Mouse (Mus musculus) neural tube, embryonic 12.5 days (tissue): Measurements from ENCODE around the gene Blnk. TPM values are rescaled to one million over a fixed set of nuclear protein-coding genes. Genes with fewer than 3 reads are reported as not detected.

Source experiments
- ATAC-seq: fragments of 200-750 bp; cut with Nextera tagmentation; 2 replicates; pipeline ENCODE4 v1.8.0; 2017; ENCODE audit warnings: low read depth, mild to moderate bottlenecking, moderate TSS enrichment, moderate library complexity; ENCODE audit not compliant: low FRiP score
- H3K27ac ChIP-seq: fragments of 300-500 bp; sonication (generic); 2 replicates; pipeline ENCODE4 v1.5.1; 2016
- H3K27me3 ChIP-seq: fragments of 300-500 bp; sonication (generic); replicated peaks from 2 replicates; pipeline ENCODE4 v1.6.1; 2016; ENCODE audit warnings: mild to moderate bottlenecking
- H3K36me3 ChIP-seq: fragments of 300-500 bp; sonication (generic); 2 replicates; pipeline ENCODE4 v1.6.1; 2016; ENCODE audit warnings: mild to moderate bottlenecking
- H3K4me1 ChIP-seq: fragments of 300-500 bp; sonication (generic); 2 replicates; pipeline ENCODE4 v1.6.1; 2016
- H3K4me2 ChIP-seq: fragments of 300-500 bp; sonication (generic); replicated peaks from 2 replicates; pipeline ENCODE4 v1.6.1; 2016; ENCODE audit warnings: mild to moderate bottlenecking
- H3K4me3 ChIP-seq: fragments of 300-500 bp; sonication (generic); 2 replicates; pipeline ENCODE4 v1.5.1; 2016
- H3K9ac ChIP-seq: fragments of 300-500 bp; sonication (generic); 2 replicates; pipeline ENCODE4 v1.6.1; 2016; ENCODE audit warnings: mild to moderate bottlenecking
- H3K9me3 ChIP-seq: fragments of 300-500 bp; sonication (generic); 2 replicates; pipeline ENCODE4 v1.6.1; 2016; ENCODE audit warnings: mild to moderate bottlenecking
- WGBS: fragments of 180-500 bp; shearing (Covaris S2); methylation state at CpG from one replicate; pipeline ENCODE4 v1.1.7; 2016; 5-methylcytosine and 5-hydroxymethylcytosine counted together
- polyA plus RNA-seq: library from polyadenylated mRNA; unstranded; fragments of >200 nt; fragmentation: Nextera tagmentation; extraction: Ambion mirVana; gene quantifications from 2 replicates; pipeline ENCODE4 v1.2.1, GENCODE M21; 2016

Blnk gene
- polyA plus RNA-seq, 1 experiment from 2014 or later = 0.58 TPM

GRCm38 (mm10) chr19:40946937-40947577 is 47.3 kb downstream of the Blnk start:
- no peak for ATAC-seq
- no peak overlapping the region for H3K9ac ChIP-seq
- H3K4me2 ChIP-seq = no peak overlapping the region
- H3K9me3 ChIP-seq = no peaks in the 10 kb centered on the region
- no peaks in the 10 kb centered on the region for H3K27me3 ChIP-seq
- H3K4me3 ChIP-seq = no peak overlapping the region
- H3K4me1 ChIP-seq = no peaks in the 10 kb centered on the region
- WGBS = 90% methylated on average over 4 of the region's 4 CpGs
- no peaks in the 10 kb centered on the region for H3K36me3 ChIP-seq
- H3K27ac ChIP-seq = no peak overlapping the region

GRCm38 (mm10) chr19:40943552-40943951 is 50.8 kb downstream of the Blnk start:
- ATAC-seq = no peak
- Histone ChIP-seq H3K27ac (no peak overlapping the region), H3K9me3 (peaks cover 6% of the 10 kb centered on the region; the same call in 1 of the 2 replicates), H3K4me1 (no peaks in the 10 kb centered on the region), H3K9ac (no peak overlapping the region), H3K4me2 (no peak overlapping the region), H3K4me3 (no peak overlapping the region), H3K27me3 (no peaks in the 10 kb centered on the region), H3K36me3 (no peaks in the 10 kb centered on the region)
- WGBS = 92% methylated on average over 7 of the region's 7 CpGs

DNA sequence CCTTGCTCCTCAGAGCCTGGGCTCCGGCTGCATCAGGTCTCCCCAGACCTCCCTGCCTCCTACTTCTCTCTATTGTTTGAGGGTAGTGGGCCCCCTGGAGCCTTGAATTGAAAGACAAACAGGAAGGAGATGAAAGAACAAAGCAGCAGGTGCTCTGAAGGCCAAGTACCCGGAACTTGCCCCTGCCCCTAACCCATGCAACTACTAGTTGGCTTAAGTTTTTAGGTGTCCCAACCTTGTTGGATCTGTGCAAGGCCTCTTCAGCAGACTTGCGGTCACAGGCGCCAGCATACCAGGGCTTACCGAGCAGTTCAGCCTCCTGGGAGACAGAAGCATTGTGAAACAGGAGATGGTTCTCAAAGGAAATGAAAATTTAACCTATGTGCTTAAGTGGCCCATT is 58.3 kb downstream of the Blnk start:
- H3K4me2 ChIP-seq = no peak overlapping the region
- no peak overlapping the region for H3K9ac ChIP-seq
- H3K4me3 ChIP-seq = no peak overlapping the region
- ATAC-seq = no peak
- H3K27me3 ChIP-seq = no peaks in the 10 kb centered on the region
- WGBS = 31% methylated on average over 5 of the region's 5 CpGs
- no peaks in the 10 kb centered on the region for H3K4me1 ChIP-seq
- H3K27ac ChIP-seq = no peak overlapping the region
- H3K36me3 ChIP-seq = no peaks in the 10 kb centered on the region
- H3K9me3 ChIP-seq = peaks cover 6% of the 10 kb centered on the region; the same call in 1 of the 2 replicates

GRCm38 (mm10) chr19:40935376-40935775 is 59.0 kb downstream of the Blnk start:
- H3K9me3 ChIP-seq = peaks cover 6% of the 10 kb centered on the region; the same call in 1 of the 2 replicates
- H3K27me3 ChIP-seq = no peaks in the 10 kb centered on the region
- no peak overlapping the region for H3K4me2 ChIP-seq
- no peaks in the 10 kb centered on the region for H3K4me1 ChIP-seq
- no peak overlapping the region for H3K9ac ChIP-seq
- H3K36me3 ChIP-seq = no peaks in the 10 kb centered on the region
- H3K27ac ChIP-seq = no peak overlapping the region
- no peak overlapping the region for H3K4me3 ChIP-seq
- WGBS = 42% methylated on average over 8 of the region's 8 CpGs
- ATAC-seq = no peak

DNA sequence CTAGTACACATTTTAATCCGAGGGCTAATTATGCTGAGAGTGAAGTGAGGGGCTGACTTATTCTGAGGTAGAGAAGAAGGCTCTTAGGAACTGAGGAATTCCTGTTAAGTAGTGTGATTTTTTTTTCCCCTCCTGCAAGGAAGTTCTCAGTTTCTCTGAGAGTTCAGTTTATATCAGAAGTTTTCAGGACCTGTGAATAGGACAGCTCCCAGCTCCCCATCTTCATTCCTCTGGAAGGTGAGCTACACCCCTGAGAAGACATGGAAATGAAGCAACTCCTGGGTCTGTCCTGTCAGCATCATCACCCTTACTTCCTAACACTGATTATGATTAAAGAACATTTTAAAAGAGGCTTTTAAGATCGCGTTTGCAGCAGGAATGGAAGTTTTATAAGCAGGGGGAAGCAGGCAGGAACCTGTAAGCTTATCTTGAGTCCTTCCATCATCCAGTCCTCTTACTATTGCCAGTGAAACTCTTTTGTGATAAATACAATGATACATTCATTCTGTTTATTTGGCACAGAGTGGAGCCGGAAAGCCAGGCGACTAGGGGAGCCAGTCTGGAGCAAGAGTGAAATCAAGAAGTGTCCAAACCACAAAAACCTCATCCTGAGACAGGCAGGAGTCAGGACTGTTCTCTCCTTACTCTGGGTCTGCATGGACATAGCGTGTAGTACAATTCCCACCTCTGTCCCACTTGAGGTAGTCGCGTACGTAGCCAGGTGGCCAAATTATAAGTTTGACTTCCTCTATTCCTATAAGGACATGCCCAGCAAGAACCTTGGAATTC is 62.6 kb downstream of the Blnk start:
- ATAC-seq = no peak
- H3K9ac ChIP-seq = no peak overlapping the region
- H3K4me1 ChIP-seq = no peaks in the 10 kb centered on the region
- no peaks in the 10 kb centered on the region for H3K9me3 ChIP-seq
- WGBS = 71% methylated on average over 9 of the region's 9 CpGs
- no peak overlapping the region for H3K4me3 ChIP-seq
- no peaks in the 10 kb centered on the region for H3K27me3 ChIP-seq
- H3K36me3 ChIP-seq = no peaks in the 10 kb centered on the region
- H3K27ac ChIP-seq = no peak overlapping the region
- H3K4me2 ChIP-seq = no peak overlapping the region

GRCm38 (mm10) chr19:40895393-40895703 is 99.0 kb downstream of the Blnk start:
- H3K27me3 ChIP-seq = peaks cover 17% of the 10 kb centered on the region
- peak overlapping the region; percentile 74 for H3K4me3 ChIP-seq
- peak overlapping the region; percentile 65; the same call in 1 of the 2 replicates for H3K27ac ChIP-seq
- no peaks in the 10 kb centered on the region for H3K9me3 ChIP-seq
- WGBS = 2% methylated on average over 6 of the region's 6 CpGs
- H3K9ac ChIP-seq = peak overlapping the region; percentile 73
- no peaks in the 10 kb centered on the region for H3K4me1 ChIP-seq
- peak overlapping the region; percentile 67 for H3K4me2 ChIP-seq
- no peak; the same call in 1 of the 2 replicates for ATAC-seq
- no peaks in the 10 kb centered on the region; the same call in 1 of the 2 replicates for H3K36me3 ChIP-seq

GRCm38 (mm10) chr19:40894519-40895392 is 99.6 kb downstream of the Blnk start, which contains the start of gene Zfp518a:
TSS of gene Zfp518a (plus strand) at chr19:40894705.
- peaks cover 17% of the 10 kb centered on the region for H3K27me3 ChIP-seq
- no peaks in the 10 kb centered on the region for H3K9me3 ChIP-seq
- peak; percentile 90 for ATAC-seq
- H3K9ac ChIP-seq = peak within 1 kb of the TSS; percentile 73
- H3K4me1 ChIP-seq = no peaks in the 10 kb centered on the region
- H3K4me3 ChIP-seq = peak within 1 kb of the TSS; percentile 74
- H3K27ac ChIP-seq = peak within 1 kb of the TSS; percentile 65
- WGBS = under 1% methylated on average over 89 of the region's 89 CpGs
- peak within 1 kb of the TSS; percentile 67 for H3K4me2 ChIP-seq
- no peaks in the 10 kb centered on the region; the same call in 1 of the 2 replicates for H3K36me3 ChIP-seq

GRCm38 (mm10) chr19:40894071-40894506 is 100.2 kb downstream of the Blnk start:
- Histone ChIP-seq H3K27me3 (peaks cover 21% of the 10 kb centered on the region), H3K4me1 (no peaks in the 10 kb centered on the region), H3K36me3 (no peaks in the 10 kb centered on the region; the same call in 1 of the 2 replicates), H3K27ac (peak overlapping the region; percentile 65), H3K4me3 (peak overlapping the region; percentile 74), H3K9me3 (no peaks in the 10 kb centered on the region), H3K4me2 (peak overlapping the region; percentile 67), H3K9ac (peak overlapping the region; percentile 73)
- peak; percentile 39; the same call in 1 of the 2 replicates for ATAC-seq
- WGBS = 47% methylated on average over 21 of the region's 21 CpGs

DNA sequence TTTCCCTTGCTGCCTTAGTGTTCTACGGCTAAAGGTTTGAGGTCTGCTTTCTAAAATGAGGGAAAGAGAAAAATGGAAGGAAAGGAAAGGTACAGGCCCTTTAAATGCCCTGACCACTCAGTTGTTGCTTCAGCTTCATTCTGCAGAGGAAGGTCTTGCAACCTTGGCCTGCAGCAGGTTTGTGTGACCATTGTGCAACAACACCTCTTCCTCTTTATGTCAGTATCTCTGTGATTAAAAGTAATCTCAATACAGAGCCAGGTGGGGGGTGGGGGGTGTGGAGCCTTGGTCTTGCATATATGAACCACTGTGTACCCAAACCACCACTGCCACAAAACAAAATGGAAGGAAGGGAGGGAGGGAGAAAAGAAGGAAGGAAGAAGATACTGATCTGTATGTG is 105.4 kb downstream of the Blnk start:
- Histone ChIP-seq H3K27me3 (peaks cover 43% of the 10 kb centered on the region), H3K9ac (no peak overlapping the region), H3K36me3 (no peaks in the 10 kb centered on the region), H3K9me3 (no peaks in the 10 kb centered on the region), H3K4me3 (no peak overlapping the region), H3K4me2 (no peak overlapping the region), H3K4me1 (no peaks in the 10 kb centered on the region), H3K27ac (no peak overlapping the region)
- 79% methylated on average over 1 of the region's 1 CpGs for WGBS
- no peak for ATAC-seq

- H3K4me3 ChIP-seq = no peak overlapping the region
- 91% methylated on average over 4 of the region's 4 CpGs for WGBS
These were observed 112.6 kb downstream of the Blnk start for GRCm38 (mm10) chr19:40881700-40882099.

More at GRCm38 (mm10) chr19:40881700-40882099, 112.6 kb downstream of the Blnk start:
- Histone ChIP-seq H3K4me1 (no peaks in the 10 kb centered on the region), H3K9ac (no peak overlapping the region), H3K4me2 (no peak overlapping the region), H3K27ac (no peak overlapping the region), H3K27me3 (peaks cover 50% of the 10 kb centered on the region), H3K36me3 (no peaks in the 10 kb centered on the region), H3K9me3 (no peaks in the 10 kb centered on the region)
- no peak for ATAC-seq
